Mouse (Mus musculus): Measurements from ENCODE around the gene Ddx46.

DNA sequence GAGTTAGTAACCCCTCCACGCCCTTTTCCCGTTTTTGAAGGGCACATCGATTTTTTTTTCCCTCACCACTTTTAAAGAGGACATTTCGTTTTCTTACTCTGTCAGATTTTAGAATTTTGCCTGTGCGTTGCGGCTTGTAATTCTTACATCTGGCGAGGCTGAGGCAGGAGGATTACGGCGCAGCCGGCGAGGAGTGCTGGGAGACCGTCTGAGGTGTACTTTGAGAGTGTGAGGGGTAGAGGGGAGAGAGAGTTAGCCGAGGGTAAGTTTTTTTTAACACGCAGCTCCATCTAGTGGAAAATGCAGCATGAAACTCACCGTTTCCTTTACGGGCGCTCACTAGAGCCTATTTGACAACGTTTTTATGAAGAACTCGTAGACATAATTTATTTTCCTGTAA, 93.0 kb downstream of the Ddx46 start:
- TF ChIP-seq POLR2AphosphoS5 (IDR thresholded peaks at IDR 0.05; ENCODE audit: insufficient replicate concordance, low read depth, low read length) = no peak
- TF ChIP-seq CTCF (IDR thresholded peaks at IDR 0.05; ENCODE audit: low read depth, low read length) = no peak
- TF ChIP-seq GATA1 (IDR thresholded peaks at IDR 0.05; ENCODE audit: borderline replicate concordance, low read length) = no peak
- no peak for TF ChIP-seq GATA2 (IDR thresholded peaks at IDR 0.05; ENCODE audit: borderline replicate concordance, low read depth, low read length)
- no peak for TF ChIP-seq TAL1 (conservative IDR thresholded peaks at IDR 0.05; ENCODE audit: low read depth, low read length)

All from G1E (cell line).